Mouse (Mus musculus) forebrain, embryonic 11.5 days (tissue): ENCODE data around the gene Hist2h2aa1. TPM values are rescaled to one million over a fixed set of nuclear protein-coding genes. Genes with fewer than 3 reads are reported as not detected.
A peak's percentile ranks its signal among the peaks of the same experiment; 100 is the strongest.

Experiments
- ATAC-seq: fragments of 200-750 bp; cut with Nextera tagmentation; replicated peaks from 2 replicates; pipeline ENCODE4 v1.8.0; 2017; ENCODE audit warnings: moderate TSS enrichment; ENCODE audit not compliant: low FRiP score
- DNase-seq: peaks from one replicate; pipeline ENCODE4 v3.0.0-alpha.2; 2017; ENCODE audit warnings: low spot score
- H3K27ac ChIP-seq: fragments of 300-500 bp; sonication (generic); 2 replicates; pipeline ENCODE4 v1.5.1; 2014; ENCODE audit warnings: low read depth, low read length
- H3K27me3 ChIP-seq: fragments of 300-500 bp; sonication (generic); 2 replicates; pipeline ENCODE4 v1.6.1; 2014; ENCODE audit warnings: mild to moderate bottlenecking, low read length, mixed read lengths; ENCODE audit not compliant: control insufficient read depth, insufficient read depth
- H3K36me3 ChIP-seq: fragments of 300-500 bp; sonication (generic); 2 replicates; pipeline ENCODE4 v1.6.1; 2014; ENCODE audit warnings: mild to moderate bottlenecking, low read length, moderate library complexity, mixed read lengths; ENCODE audit not compliant: control insufficient read depth, insufficient read depth
- H3K4me1 ChIP-seq: fragments of 300-500 bp; sonication (generic); replicated peaks from 2 replicates; pipeline ENCODE4 v1.6.1; 2014; ENCODE audit warnings: low read length, mixed read lengths; ENCODE audit not compliant: control insufficient read depth, insufficient read depth
- H3K4me2 ChIP-seq: fragments of 300-500 bp; sonication (generic); 2 replicates; pipeline ENCODE4 v1.6.1; 2014; ENCODE audit warnings: low read depth, mild to moderate bottlenecking, low read length, moderate library complexity, mixed read lengths; ENCODE audit not compliant: severe bottlenecking
- H3K4me3 ChIP-seq: fragments of 300-500 bp; sonication (generic); 2 replicates; pipeline ENCODE4 v1.5.1; 2014; ENCODE audit warnings: low read depth, low read length
- H3K9ac ChIP-seq: fragments of 300-500 bp; sonication (generic); 2 replicates; pipeline ENCODE4 v1.6.1; 2014; ENCODE audit warnings: low read length
- H3K9me3 ChIP-seq: fragments of 300-500 bp; sonication (generic); 2 replicates; pipeline ENCODE4 v1.6.1; 2016; ENCODE audit warnings: low read length, mixed read lengths; ENCODE audit not compliant: control insufficient read depth
- WGBS: fragments of 180-500 bp; shearing (Covaris S2); extraction: QIAGEN DNeasy Blood & Tissue Kit; methylation state at CpG from one replicate; pipeline ENCODE4 v1.1.7; 2014; 5-methylcytosine and 5-hydroxymethylcytosine counted together
- polyA plus RNA-seq: library from polyadenylated mRNA; unstranded; fragments of >200 nt; fragmentation: Nextera tagmentation; extraction: Ambion mirVana; gene quantifications from 2 replicates; pipeline ENCODE4 v1.2.1, GENCODE M21; 2014

Gene Hist2h2aa1
- polyA plus RNA-seq, 1 experiment from 2014 or later, result 18.7 TPM

DNA sequence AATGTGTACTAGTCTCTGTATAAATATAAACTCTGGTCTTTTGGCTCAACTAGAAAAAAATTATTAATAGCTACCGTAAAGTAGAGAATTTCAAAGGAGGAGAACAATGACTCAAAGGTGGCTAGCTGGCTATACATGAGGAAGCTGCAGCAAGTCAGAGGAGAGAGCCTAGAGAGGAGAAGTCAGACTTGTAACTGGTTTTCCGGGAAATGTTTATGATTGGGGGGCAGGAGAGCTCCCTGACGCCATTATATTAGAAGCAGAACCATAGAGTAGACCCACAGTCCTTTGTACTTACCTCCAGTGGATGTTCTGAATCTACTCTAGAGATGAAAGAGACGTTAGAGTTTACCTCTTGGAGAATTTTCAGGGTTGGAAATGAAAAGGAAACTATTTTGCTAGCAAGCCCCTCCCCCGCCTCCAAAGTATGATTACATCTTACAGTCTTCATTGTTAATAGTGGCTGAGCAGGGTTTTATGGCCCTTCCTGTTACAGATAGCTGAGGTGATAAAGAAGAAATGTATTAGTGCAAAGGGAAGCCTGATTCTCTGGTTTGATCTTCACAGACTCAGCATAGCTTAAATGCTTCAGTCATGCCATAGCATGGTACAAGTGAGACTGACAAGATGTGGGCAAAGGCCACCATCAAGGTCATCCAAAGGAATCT is 10.8 kb downstream of the Hist2h2aa1 start:
- WGBS, result 83% methylated on average over 5 of the region's 5 CpGs
- ATAC-seq (no peak), DNase-seq (no peak)
- Histone ChIP-seq H3K9ac (no peak overlapping the region), H3K4me2 (no peak overlapping the region), H3K36me3 (no peaks in the 10 kb centered on the region), H3K27ac (no peak overlapping the region), H3K4me3 (no peak overlapping the region), H3K9me3 (no peaks in the 10 kb centered on the region), H3K27me3 (no peaks in the 10 kb centered on the region), H3K4me1 (no peaks in the 10 kb centered on the region)

DNA sequence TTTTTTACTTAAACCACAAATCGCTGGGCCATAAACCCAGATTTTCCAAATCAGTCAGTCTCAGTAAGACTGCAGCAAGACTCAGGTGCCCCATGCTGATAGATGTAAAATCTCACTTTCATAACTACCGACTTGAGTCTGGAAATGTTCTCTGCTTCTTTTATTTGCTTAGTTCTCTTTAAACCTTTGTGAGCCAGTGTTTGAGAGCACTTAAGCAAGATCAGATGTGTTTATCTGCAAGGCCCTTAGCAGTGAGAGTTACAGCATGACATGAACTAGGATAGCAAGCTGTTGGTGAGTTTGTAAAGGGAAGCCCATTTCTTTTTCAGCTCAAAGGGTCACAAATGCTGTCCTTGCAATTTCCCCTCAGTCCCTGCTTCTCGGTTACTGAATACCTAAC is 11.9 kb downstream of the Hist2h2aa1 start:
- H3K27me3 ChIP-seq, result no peaks in the 10 kb centered on the region
- WGBS, result 87% methylated on average over 3 of the region's 3 CpGs
- no peaks in the 10 kb centered on the region for H3K9me3 ChIP-seq

DNA sequence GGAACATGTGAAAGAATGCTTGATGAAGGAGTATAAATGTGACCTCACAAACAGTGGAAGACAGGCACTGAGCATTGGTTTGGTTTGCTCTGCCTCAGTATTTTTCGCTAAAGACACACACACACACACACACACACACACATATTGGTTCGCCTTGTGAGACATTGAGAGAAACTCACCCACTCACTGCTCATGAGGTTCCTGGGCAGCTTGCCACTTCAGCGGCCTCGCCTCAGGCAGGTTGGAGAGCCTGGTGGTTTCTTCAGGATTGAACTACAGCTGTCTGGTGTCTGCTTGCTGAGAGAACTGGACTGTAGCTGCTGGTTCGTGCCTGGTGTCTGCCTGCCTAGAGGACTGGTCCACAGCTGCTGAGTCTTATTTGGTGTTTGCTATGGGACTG is 14.9 kb downstream of the Hist2h2aa1 start:
- Histone ChIP-seq H3K9ac (no peak overlapping the region), H3K27ac (no peak overlapping the region), H3K4me2 (no peak overlapping the region), H3K27me3 (no peaks in the 10 kb centered on the region), H3K9me3 (no peaks in the 10 kb centered on the region), H3K36me3 (no peaks in the 10 kb centered on the region), H3K4me1 (peaks cover 7% of the 10 kb centered on the region; the same call in 1 of the 2 replicates), H3K4me3 (no peak overlapping the region)
- ATAC-seq (no peak), DNase-seq (no peak)
- 93% methylated on average over 5 of the region's 5 CpGs for WGBS

More for the DNA sequence above, 11.9 kb downstream of the Hist2h2aa1 start:
- no peak overlapping the region for H3K4me3 ChIP-seq
- no peak for DNase-seq
- no peak overlapping the region for H3K4me2 ChIP-seq
- H3K36me3 ChIP-seq, result no peaks in the 10 kb centered on the region
- H3K27ac ChIP-seq, result no peak overlapping the region
- H3K9ac ChIP-seq, result no peak overlapping the region
- no peaks in the 10 kb centered on the region; the same call in 1 of the 2 replicates for H3K4me1 ChIP-seq
- ATAC-seq, result no peak

DNA sequence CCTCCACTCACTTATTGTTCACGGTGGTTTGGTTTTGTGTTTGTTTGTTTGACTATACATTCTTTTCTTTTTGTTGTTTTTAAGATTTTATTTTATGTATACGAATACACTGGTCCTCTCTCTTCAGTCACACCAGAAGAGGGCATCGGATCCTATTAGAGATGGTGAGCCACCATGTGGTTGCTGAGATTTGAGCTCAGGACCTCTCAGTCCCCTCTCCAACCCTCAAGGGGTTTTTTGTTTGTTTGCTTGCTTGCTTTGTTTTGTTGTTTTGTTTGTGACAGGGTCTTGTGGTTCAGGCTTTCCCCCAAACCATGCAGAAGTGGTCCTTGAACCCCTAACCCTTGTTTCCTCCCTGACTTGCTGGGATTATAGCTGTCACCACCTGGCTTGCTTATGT is 16.3 kb downstream of the Hist2h2aa1 start:
- Histone ChIP-seq H3K4me1 (peaks cover 7% of the 10 kb centered on the region; the same call in 1 of the 2 replicates), H3K4me3 (peak overlapping the region; percentile 58), H3K27ac (peak overlapping the region; percentile 95), H3K9me3 (no peaks in the 10 kb centered on the region), H3K36me3 (no peaks in the 10 kb centered on the region), H3K4me2 (peak overlapping the region; percentile 76), H3K27me3 (no peaks in the 10 kb centered on the region), H3K9ac (peak overlapping the region; percentile 73)
- no peak for ATAC-seq
- WGBS, result 53% methylated on average over 3 of the region's 3 CpGs
- DNase-seq, result no peak

DNA sequence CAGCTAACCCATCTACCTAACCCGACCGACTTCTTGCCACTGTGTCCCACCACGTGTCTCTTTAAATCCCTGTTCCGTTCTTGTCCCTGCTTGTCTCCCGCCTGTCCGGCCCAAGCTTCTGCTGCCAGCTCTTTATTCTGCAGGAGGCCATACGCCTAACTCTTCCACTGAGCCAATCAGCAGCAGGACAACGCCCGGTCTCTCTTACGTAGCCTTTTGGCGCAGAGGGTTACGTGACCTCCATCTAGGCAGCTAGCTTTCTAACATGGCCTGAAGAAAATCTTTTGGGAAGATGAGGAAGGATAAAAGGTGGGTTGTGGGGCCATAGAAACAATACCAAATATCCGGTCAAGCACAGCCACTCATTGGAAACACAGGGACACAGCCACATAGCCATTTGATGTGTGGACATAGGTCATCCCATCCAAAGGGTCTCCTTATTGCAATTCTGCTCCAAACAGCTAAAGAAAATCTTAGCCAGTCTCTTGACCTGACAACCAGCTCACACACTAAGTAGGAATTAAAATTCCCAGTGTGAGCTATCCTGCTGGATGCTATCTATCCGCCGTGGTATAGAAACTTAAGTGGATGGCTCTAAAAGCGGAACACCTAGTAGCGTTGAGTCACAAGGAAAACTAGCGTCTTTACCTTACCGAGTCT is 17.0 kb downstream of the Hist2h2aa1 start:
- ATAC-seq (peak; percentile 85), DNase-seq (peak; percentile 86)
- no peaks in the 10 kb centered on the region for H3K36me3 ChIP-seq
- peak overlapping the region; percentile 73 for H3K9ac ChIP-seq
- 1% methylated on average over 19 of the region's 19 CpGs for WGBS
- no peaks in the 10 kb centered on the region for H3K9me3 ChIP-seq
- peaks cover 7% of the 10 kb centered on the region; the same call in 1 of the 2 replicates for H3K4me1 ChIP-seq
- peak overlapping the region; percentile 76 for H3K4me2 ChIP-seq
- H3K27ac ChIP-seq, result peak overlapping the region; percentile 95
- no peaks in the 10 kb centered on the region for H3K27me3 ChIP-seq
- H3K4me3 ChIP-seq, result peak overlapping the region; percentile 58

DNA sequence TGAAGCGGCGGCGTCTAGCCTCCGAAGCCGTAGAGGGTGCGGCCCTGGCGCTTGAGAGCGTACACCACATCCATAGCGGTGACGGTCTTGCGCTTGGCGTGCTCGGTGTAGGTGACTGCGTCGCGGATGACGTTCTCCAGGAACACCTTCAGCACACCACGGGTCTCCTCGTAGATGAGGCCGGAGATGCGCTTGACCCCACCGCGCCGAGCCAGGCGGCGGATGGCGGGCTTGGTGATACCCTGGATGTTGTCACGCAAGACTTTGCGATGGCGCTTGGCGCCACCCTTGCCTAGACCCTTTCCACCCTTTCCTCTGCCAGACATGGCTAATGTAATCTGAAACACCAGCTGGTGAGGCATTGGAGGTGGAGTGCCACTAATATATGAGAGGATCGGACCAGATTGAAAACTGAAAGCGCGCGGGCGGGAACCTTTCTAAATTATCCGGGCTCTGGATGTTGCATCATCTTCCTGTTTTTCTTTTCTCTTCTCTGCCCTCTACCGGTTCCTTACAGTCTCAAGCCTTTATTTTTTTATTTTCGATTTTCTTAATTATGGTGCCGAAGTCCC is 17.8 kb downstream of the Hist2h2aa1 start, which contains the start of gene Hist2h4:
Hist2h4 (minus strand) TSS at position 333 of the 572 bp plus-strand sequence.
- peak; percentile 91 for ATAC-seq
- Histone ChIP-seq H3K27me3 (no peaks in the 10 kb centered on the region), H3K4me1 (peaks cover 9% of the 10 kb centered on the region; the same call in 1 of the 2 replicates), H3K9me3 (no peaks in the 10 kb centered on the region), H3K4me3 (peak within 1 kb of the TSS; percentile 58), H3K9ac (peak within 1 kb of the TSS; percentile 73), H3K27ac (peak within 1 kb of the TSS; percentile 95), H3K4me2 (peak within 1 kb of the TSS; percentile 76), H3K36me3 (no peaks in the 10 kb centered on the region)
- DNase-seq, result peak; percentile 96
- WGBS, result under 1% methylated on average over 40 of the region's 40 CpGs

DNA sequence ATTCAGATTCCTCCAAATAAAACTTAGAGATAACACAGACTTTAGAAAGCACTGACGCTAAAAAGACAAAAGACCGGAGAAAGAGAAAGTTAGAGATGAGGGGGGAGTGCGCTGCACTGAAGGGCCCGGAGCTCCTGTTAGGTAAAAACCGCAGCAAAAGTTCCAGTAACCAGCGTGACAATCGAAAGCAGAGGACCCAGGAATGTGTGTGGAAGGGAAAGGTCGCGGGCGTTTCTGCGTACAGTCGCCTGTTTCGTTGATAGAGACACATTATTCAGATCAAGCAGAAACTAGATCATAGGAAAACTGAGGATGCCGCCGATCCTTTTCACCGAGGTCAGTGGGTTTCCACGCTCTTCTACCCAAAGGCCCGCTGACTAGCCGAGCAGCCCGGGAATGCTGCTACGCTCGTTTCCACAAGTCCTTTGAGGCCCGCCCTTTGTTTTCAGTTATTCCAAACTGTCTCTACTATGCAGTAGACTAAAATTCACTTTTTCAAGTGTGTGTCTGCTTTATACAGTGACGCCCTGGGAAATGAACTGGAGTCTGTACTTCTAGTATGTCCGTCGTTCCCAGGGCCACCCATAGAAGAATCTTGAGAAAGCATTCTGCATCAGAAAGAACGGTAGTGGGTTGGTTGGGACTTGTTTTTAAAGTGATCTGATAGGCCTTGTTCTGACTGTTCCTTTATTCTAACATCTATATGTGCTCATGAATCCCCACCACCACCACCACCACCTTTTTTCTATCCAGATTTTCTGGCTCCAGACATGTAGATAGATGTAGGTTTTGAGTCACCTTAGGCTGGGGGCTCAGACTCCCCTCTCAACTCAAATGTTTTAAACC is 18.5 kb downstream of the Hist2h2aa1 start:
- DNase-seq (peak; percentile 67), ATAC-seq (peak; percentile 10)
- 7% methylated on average over 27 of the region's 27 CpGs for WGBS

DNA sequence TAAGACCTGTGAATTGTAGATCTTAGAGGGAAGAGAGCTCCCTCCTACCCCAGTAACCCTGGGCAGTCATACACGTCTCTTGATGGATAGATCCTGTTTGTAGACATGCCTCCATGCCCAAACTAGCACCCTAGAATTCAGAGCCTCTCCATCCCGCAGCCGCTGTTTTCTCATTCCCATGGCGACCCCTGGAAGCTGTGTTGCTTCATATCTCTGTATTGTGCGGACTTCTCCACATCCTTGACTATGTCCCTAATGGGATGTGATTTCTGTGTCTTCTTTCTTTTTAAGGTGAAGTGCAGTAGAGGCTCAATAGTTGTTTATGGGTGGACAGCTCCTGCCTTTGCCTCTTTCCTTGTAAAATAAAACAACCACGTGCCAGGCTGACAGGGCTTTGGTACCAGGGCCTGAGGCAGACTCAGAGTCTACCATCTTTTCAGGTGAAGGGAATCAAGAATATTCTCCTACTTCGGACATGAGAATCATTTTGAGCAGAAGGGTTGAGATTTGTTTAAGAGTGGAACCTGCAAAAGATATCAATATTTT is 19.2 kb downstream of the Hist2h2aa1 start:
- DNase-seq, result no peak
- Histone ChIP-seq H3K27ac (peak overlapping the region; percentile 95), H3K27me3 (no peaks in the 10 kb centered on the region), H3K9ac (peak overlapping the region; percentile 73), H3K9me3 (no peaks in the 10 kb centered on the region), H3K4me3 (peak overlapping the region; percentile 58), H3K36me3 (no peaks in the 10 kb centered on the region), H3K4me1 (peaks cover 12% of the 10 kb centered on the region; the same call in 1 of the 2 replicates), H3K4me2 (peak overlapping the region; percentile 76)
- 78% methylated on average over 7 of the region's 7 CpGs for WGBS
- no peak for ATAC-seq

More for the DNA sequence above, 18.5 kb downstream of the Hist2h2aa1 start:
- no peaks in the 10 kb centered on the region for H3K36me3 ChIP-seq
- H3K4me3 ChIP-seq, result peak overlapping the region; percentile 58
- H3K4me2 ChIP-seq, result peak overlapping the region; percentile 76
- H3K4me1 ChIP-seq, result peaks cover 12% of the 10 kb centered on the region; the same call in 1 of the 2 replicates
- H3K27me3 ChIP-seq, result no peaks in the 10 kb centered on the region
- H3K9me3 ChIP-seq, result no peaks in the 10 kb centered on the region
- peak overlapping the region; percentile 95 for H3K27ac ChIP-seq
- H3K9ac ChIP-seq, result peak overlapping the region; percentile 73
